Mouse (Mus musculus) heart, postnatal 14 days (tissue): ENCODE results near the gene Crlf3. TPM values are rescaled to one million over a fixed set of nuclear protein-coding genes. Genes with fewer than 3 reads are reported as not detected.

Experiments
- DNase-seq, 2 experiments: peaks; one replicate each; pipeline ENCODE4 v3.0.0; 2021 to 2022
- intact Hi-C: fragments of 180-260 bp; cut with DNase I; formaldehyde crosslinking; loops from one replicate; pipeline ENCODE4 v1.15.1; 2025
- long read RNA-seq, 2 experiments: library from polyadenylated mRNA; stranded (forward); transcript quantifications; one replicate each; pipeline ENCODE4 v2.0.0; 2021
- total RNA-seq, 2 experiments: library from RNA; stranded (reverse); gene quantifications; 2 replicates each; pipeline ENCODE4 v1.2.3; 2021

Crlf3 gene
- 10 to 100 TPM; 16.1 to 16.9 TPM for total RNA-seq
- long read RNA-seq, experiment 1, transcript Crlf3-201 (8 exons, 2,396 nt), result major isoform, 18 of 20 reads
- long read RNA-seq, experiment 1, partial matches to known transcripts, result 0 of 20 reads
- long read RNA-seq, experiment 1, other reads (novel, unspliced or antisense), result 2 of 20 reads
- long read RNA-seq, experiment 2, transcript Crlf3-201 (8 exons, 2,396 nt), result major isoform, 13 of 19 reads
- long read RNA-seq, experiment 2, partial matches to known transcripts, result 1 of 19 reads
- long read RNA-seq, experiment 2, other reads (novel, unspliced or antisense), result 2 of 19 reads

- peak; percentile 97 to 98 for DNase-seq
- intact Hi-C loops, result loop anchor here (10.0 kb wide), 1 partner anchor 104 kb away; the partner anchor contains the start of gene Rnf135
Measured at GRCm38 (mm10) chr11:80080826-80081728, at the start of gene Crlf3. Gene Crlf3 (minus strand): TSS chr11:80080991.

GRCm38 (mm10) chr11:80116411-80116810 is 35.6 kb upstream of the Crlf3 start:
- intact Hi-C loops, result no loop called here
- DNase-seq, result peak in 1 of 2 experiments; percentile 13

GRCm38 (mm10) chr11:80104407-80104806 is 23.6 kb upstream of the Crlf3 start:
- intact Hi-C loops, result no loop called here
- no peak for DNase-seq

- intact Hi-C loops, result no loop called here
- DNase-seq, result no peak
Measured at GRCm38 (mm10) chr11:80101298-80101697, 20.5 kb upstream of the Crlf3 start.

GRCm38 (mm10) chr11:80098444-80099056 is 17.8 kb upstream of the Crlf3 start:
- DNase-seq, result no peak
- intact Hi-C loops, result no loop called here

- DNase-seq, result no peak
- intact Hi-C loops, result no loop called here
Measured at GRCm38 (mm10) chr11:80090555-80091164, 9.9 kb upstream of the Crlf3 start.

GRCm38 (mm10) chr11:80089817-80090214 is 9.0 kb upstream of the Crlf3 start:
- intact Hi-C loops, result loop anchor here (5.0 to 10.0 kb wide), 3 partner anchors 48 to 95 kb away; partner anchors contain the start of genes Rnf135 and Tefm
- no peak for DNase-seq

- intact Hi-C loops, result loop anchor here (5.0 to 10.0 kb wide), 3 partner anchors 47 to 96 kb away; partner anchors contain the start of genes Rnf135 and Tefm
Measured at GRCm38 (mm10) chr11:80088917-80089816, 8.4 kb upstream of the Crlf3 start, which contains the start of gene Atad5. Gene Atad5 (plus strand): TSS chr11:80089400.

GRCm38 (mm10) chr11:80086844-80087243 is 6.1 kb upstream of the Crlf3 start:
- intact Hi-C loops, result loop anchor here (5.0 to 10.0 kb wide), 3 partner anchors 45 to 98 kb away; partner anchors contain the start of genes Rnf135 and Tefm
- peak; percentile 87 to 90 for DNase-seq

More at GRCm38 (mm10) chr11:80088917-80089816, 8.4 kb upstream of the Crlf3 start, which contains the start of gene Atad5:
- DNase-seq, result peak; percentile 90 to 94

GRCm38 (mm10) chr11:80085356-80086055 is 4.7 kb upstream of the Crlf3 start:
- intact Hi-C loops, result loop anchor here (5.0 to 10.0 kb wide), 3 partner anchors 43 to 99 kb away; partner anchors contain the start of genes Rnf135 and Tefm
- no peak for DNase-seq

GRCm38 (mm10) chr11:80081786-80082319 is 1.1 kb upstream of the Crlf3 start:
- intact Hi-C loops, result loop anchor here (10.0 kb wide), 1 partner anchor 103 kb away; the partner anchor contains the start of gene Rnf135
- DNase-seq, result no peak

GRCm38 (mm10) chr11:80080381-80080825 is 388 bp downstream of the Crlf3 start:
- peak in 1 of 2 experiments; percentile 44 for DNase-seq
- intact Hi-C loops, result loop anchor here (10.0 kb wide), 1 partner anchor 104 kb away; the partner anchor contains the start of gene Rnf135

- no peak for DNase-seq
- intact Hi-C loops, result loop anchor here (10.0 kb wide), 1 partner anchor 105 kb away; the partner anchor contains the start of gene Rnf135
Measured at GRCm38 (mm10) chr11:80079751-80080150, 1.0 kb downstream of the Crlf3 start.

GRCm38 (mm10) chr11:80078831-80079230 is 2.0 kb downstream of the Crlf3 start:
- intact Hi-C loops, result no loop called here
- DNase-seq, result no peak

GRCm38 (mm10) chr11:80077784-80078545 is 2.8 kb downstream of the Crlf3 start:
- no peak for DNase-seq
- intact Hi-C loops, result no loop called here

GRCm38 (mm10) chr11:80075608-80076277 is 5.0 kb downstream of the Crlf3 start:
- DNase-seq, result no peak
- intact Hi-C loops, result no loop called here
